Mouse (Mus musculus) forebrain, embryonic 11.5 days (tissue): Measurements from ENCODE around the gene Mea1. TPM values are rescaled to one million over a fixed set of nuclear protein-coding genes. Genes with fewer than 3 reads are reported as not detected.
A peak's percentile ranks its signal among the peaks of the same experiment; 100 is the strongest.

Source experiments
- ATAC-seq: fragments of 200-750 bp; cut with Nextera tagmentation; replicated peaks from 2 replicates; pipeline ENCODE4 v1.8.0; 2017; ENCODE audit warnings: moderate TSS enrichment; ENCODE audit not compliant: low FRiP score
- DNase-seq: peaks from one replicate; pipeline ENCODE4 v3.0.0-alpha.2; 2017; ENCODE audit warnings: low spot score
- H3K27ac ChIP-seq: fragments of 300-500 bp; sonication (generic); 2 replicates; pipeline ENCODE4 v1.5.1; 2014; ENCODE audit warnings: low read depth, low read length
- H3K27me3 ChIP-seq: fragments of 300-500 bp; sonication (generic); 2 replicates; pipeline ENCODE4 v1.6.1; 2014; ENCODE audit warnings: mild to moderate bottlenecking, low read length, mixed read lengths; ENCODE audit not compliant: control insufficient read depth, insufficient read depth
- H3K36me3 ChIP-seq: fragments of 300-500 bp; sonication (generic); 2 replicates; pipeline ENCODE4 v1.6.1; 2014; ENCODE audit warnings: mild to moderate bottlenecking, low read length, moderate library complexity, mixed read lengths; ENCODE audit not compliant: control insufficient read depth, insufficient read depth
- H3K4me1 ChIP-seq: fragments of 300-500 bp; sonication (generic); replicated peaks from 2 replicates; pipeline ENCODE4 v1.6.1; 2014; ENCODE audit warnings: low read length, mixed read lengths; ENCODE audit not compliant: control insufficient read depth, insufficient read depth
- H3K4me2 ChIP-seq: fragments of 300-500 bp; sonication (generic); 2 replicates; pipeline ENCODE4 v1.6.1; 2014; ENCODE audit warnings: low read depth, mild to moderate bottlenecking, low read length, moderate library complexity, mixed read lengths; ENCODE audit not compliant: severe bottlenecking
- H3K4me3 ChIP-seq: fragments of 300-500 bp; sonication (generic); 2 replicates; pipeline ENCODE4 v1.5.1; 2014; ENCODE audit warnings: low read depth, low read length
- H3K9ac ChIP-seq: fragments of 300-500 bp; sonication (generic); 2 replicates; pipeline ENCODE4 v1.6.1; 2014; ENCODE audit warnings: low read length
- H3K9me3 ChIP-seq: fragments of 300-500 bp; sonication (generic); 2 replicates; pipeline ENCODE4 v1.6.1; 2016; ENCODE audit warnings: low read length, mixed read lengths; ENCODE audit not compliant: control insufficient read depth
- WGBS: fragments of 180-500 bp; shearing (Covaris S2); extraction: QIAGEN DNeasy Blood & Tissue Kit; methylation state at CpG from one replicate; pipeline ENCODE4 v1.1.7; 2014; 5-methylcytosine and 5-hydroxymethylcytosine counted together
- polyA plus RNA-seq: library from polyadenylated mRNA; unstranded; fragments of >200 nt; fragmentation: Nextera tagmentation; extraction: Ambion mirVana; gene quantifications from 2 replicates; pipeline ENCODE4 v1.2.1, GENCODE M21; 2014

The Mea1 gene
- polyA plus RNA-seq, 1 experiment from 2014 or later: 167 TPM

GRCm38 (mm10) chr17:46679843-46680759 lies 1.5 kb downstream of the Mea1 start:
- peak overlapping the region; percentile 84 for H3K4me3 ChIP-seq
- H3K4me1 ChIP-seq: peaks cover 8% of the 10 kb centered on the region; the same call in 1 of the 2 replicates
- H3K27me3 ChIP-seq: no peaks in the 10 kb centered on the region
- peak overlapping the region; percentile 64 for H3K9ac ChIP-seq
- peak overlapping the region; percentile 82 for H3K27ac ChIP-seq
- DNase-seq (peak; percentile 82), ATAC-seq (peak; percentile 25)
- peaks cover 15% of the 10 kb centered on the region for H3K36me3 ChIP-seq
- 2% methylated on average over 34 of the region's 34 CpGs for WGBS
- H3K4me2 ChIP-seq: peak overlapping the region; percentile 60
- no peaks in the 10 kb centered on the region for H3K9me3 ChIP-seq

- no peaks in the 10 kb centered on the region for H3K27me3 ChIP-seq
- ATAC-seq: peak; percentile 97
- peak within 1 kb of the TSS; percentile 66 for H3K4me2 ChIP-seq
- under 1% methylated on average over 48 of the region's 49 CpGs for WGBS
- H3K9me3 ChIP-seq: no peaks in the 10 kb centered on the region
- peak; percentile 100 for DNase-seq
- peaks cover 15% of the 10 kb centered on the region for H3K36me3 ChIP-seq
- H3K27ac ChIP-seq: peak within 1 kb of the TSS; percentile 82
- peaks cover 8% of the 10 kb centered on the region; the same call in 1 of the 2 replicates for H3K4me1 ChIP-seq
- peak within 1 kb of the TSS; percentile 84 for H3K4me3 ChIP-seq
- peak within 1 kb of the TSS; percentile 64 for H3K9ac ChIP-seq
Observed at GRCm38 (mm10) chr17:46680760-46681373, 2.3 kb downstream of the Mea1 start, which contains the start of gene Klhdc3. TSS of gene Klhdc3 (minus strand) at chr17:46680914.

GRCm38 (mm10) chr17:46681466-46682118 lies 3.0 kb downstream of the Mea1 start:
- DNase-seq: no peak
- no peaks in the 10 kb centered on the region for H3K9me3 ChIP-seq
- 29% methylated on average over 12 of the region's 12 CpGs for WGBS
- no peaks in the 10 kb centered on the region for H3K27me3 ChIP-seq
- no peak for ATAC-seq
- peak overlapping the region; percentile 66 for H3K4me2 ChIP-seq
- H3K36me3 ChIP-seq: peaks cover 12% of the 10 kb centered on the region; the same call in 1 of the 2 replicates
- H3K4me3 ChIP-seq: peak overlapping the region; percentile 84
- H3K9ac ChIP-seq: peak overlapping the region; percentile 55
- 0 out of 2 replicates have a peak overlapping the region, but pooled peaks have one; percentile 1 for H3K27ac ChIP-seq
- peaks cover 8% of the 10 kb centered on the region; the same call in 1 of the 2 replicates for H3K4me1 ChIP-seq

GRCm38 (mm10) chr17:46682654-46683389 lies 4.2 kb downstream of the Mea1 start:
- no peak overlapping the region for H3K27ac ChIP-seq
- H3K9me3 ChIP-seq: no peaks in the 10 kb centered on the region
- peaks cover 8% of the 10 kb centered on the region; the same call in 1 of the 2 replicates for H3K4me1 ChIP-seq
- H3K27me3 ChIP-seq: no peaks in the 10 kb centered on the region
- H3K36me3 ChIP-seq: peaks cover 12% of the 10 kb centered on the region; the same call in 1 of the 2 replicates
- H3K4me3 ChIP-seq: no peak overlapping the region
- ATAC-seq: no peak
- 83% methylated on average over 16 of the region's 16 CpGs for WGBS
- no peak overlapping the region for H3K9ac ChIP-seq
- no peak overlapping the region for H3K4me2 ChIP-seq
- DNase-seq: no peak

GRCm38 (mm10) chr17:46685913-46686312 lies 7.3 kb downstream of the Mea1 start:
- 90% methylated on average over 6 of the region's 6 CpGs for WGBS
- ATAC-seq: no peak
- peaks cover 12% of the 10 kb centered on the region; the same call in 1 of the 2 replicates for H3K36me3 ChIP-seq

GRCm38 (mm10) chr17:46690665-46691064 lies 12.1 kb downstream of the Mea1 start:
- Histone ChIP-seq H3K4me3 (no peak overlapping the region), H3K36me3 (no peaks in the 10 kb centered on the region; the same call in 1 of the 2 replicates), H3K9ac (no peak overlapping the region), H3K27ac (no peak overlapping the region), H3K4me2 (no peak overlapping the region), H3K9me3 (no peaks in the 10 kb centered on the region), H3K4me1 (no peaks in the 10 kb centered on the region), H3K27me3 (no peaks in the 10 kb centered on the region)
- DNase-seq (no peak), ATAC-seq (no peak)
- 91% methylated on average over 12 of the region's 12 CpGs for WGBS

More at GRCm38 (mm10) chr17:46685913-46686312, 7.3 kb downstream of the Mea1 start:
- Histone ChIP-seq H3K9me3 (no peaks in the 10 kb centered on the region), H3K27ac (no peak overlapping the region), H3K4me3 (no peak overlapping the region), H3K9ac (no peak overlapping the region), H3K27me3 (no peaks in the 10 kb centered on the region), H3K4me1 (peaks cover 5% of the 10 kb centered on the region; the same call in 1 of the 2 replicates), H3K4me2 (no peak overlapping the region)
- no peak for DNase-seq

- Histone ChIP-seq H3K4me3 (no peak overlapping the region), H3K4me1 (no peaks in the 10 kb centered on the region), H3K9ac (no peak overlapping the region), H3K27me3 (no peaks in the 10 kb centered on the region), H3K4me2 (no peak overlapping the region), H3K9me3 (no peaks in the 10 kb centered on the region), H3K27ac (no peak overlapping the region), H3K36me3 (no peaks in the 10 kb centered on the region; the same call in 1 of the 2 replicates)
- ATAC-seq: no peak
- WGBS: 87% methylated on average over 2 of the region's 2 CpGs
- no peak for DNase-seq
Observed at GRCm38 (mm10) chr17:46691390-46691789, 12.8 kb downstream of the Mea1 start.
